Mouse (Mus musculus) liver, embryonic 14.5 days (tissue): Measurements from ENCODE around the gene Myl6b.

Experiments
- CTCF ChIP-seq: IDR thresholded peaks from 2 replicates; pipeline ENCODE4 v1.5.1; 2016; ENCODE audit warnings: antibody characterized with exemption, low read depth, control low read depth
- EP300 ChIP-seq: IDR thresholded peaks from 2 replicates; pipeline ENCODE4 v1.6.1; 2016; ENCODE audit warnings: antibody characterized with exemption, low read depth

- TF ChIP-seq CTCF (no peak), EP300 (no peak; the same call in 1 of the 2 replicates)
These were observed 28.2 kb upstream of the Myl6b start for GRCm38 (mm10) chr10:128526366-128527356.
